Mouse (Mus musculus) right cerebral cortex, postnatal 25 days (tissue): ENCODE results near the gene Adprh.

Source experiments
- DNase-seq: peaks from one replicate; pipeline ENCODE4 v3.0.0; 2022

Adprh gene

GRCm38 (mm10) chr16:38439190-38439589, 13.3 kb downstream of the Adprh start:
- DNase-seq: no peak

GRCm38 (mm10) chr16:38434295-38434795, 18.2 kb downstream of the Adprh start:
- DNase-seq: no peak

GRCm38 (mm10) chr16:38433514-38433913, 19.0 kb downstream of the Adprh start:
- DNase-seq: no peak

- DNase-seq: no peak
These were observed 19.7 kb downstream of the Adprh start, which contains the start of gene Pla1a for GRCm38 (mm10) chr16:38432498-38433425. Pla1a (minus strand) TSS chr16:38433145.

GRCm38 (mm10) chr16:38431446-38432185, 20.9 kb downstream of the Adprh start:
- no peak for DNase-seq

- no peak for DNase-seq
These were observed 26.7 kb downstream of the Adprh start for GRCm38 (mm10) chr16:38425799-38426198.

- no peak for DNase-seq
These were observed 27.1 kb downstream of the Adprh start for GRCm38 (mm10) chr16:38425374-38425773.

GRCm38 (mm10) chr16:38414953-38415352, 37.5 kb downstream of the Adprh start:
- DNase-seq: no peak

GRCm38 (mm10) chr16:38408416-38408815, 44.1 kb downstream of the Adprh start:
- DNase-seq: no peak

- no peak for DNase-seq
These were observed 44.9 kb downstream of the Adprh start for GRCm38 (mm10) chr16:38407584-38407983.

GRCm38 (mm10) chr16:38406708-38407107, 45.8 kb downstream of the Adprh start:
- no peak for DNase-seq

GRCm38 (mm10) chr16:38406293-38406692, 46.2 kb downstream of the Adprh start:
- no peak for DNase-seq

- no peak for DNase-seq
These were observed 48.9 kb downstream of the Adprh start for GRCm38 (mm10) chr16:38403639-38404038.

- no peak for DNase-seq
These were observed 51.0 kb downstream of the Adprh start for GRCm38 (mm10) chr16:38401468-38401867.

GRCm38 (mm10) chr16:38400311-38400960, 52.1 kb downstream of the Adprh start:
- no peak for DNase-seq

GRCm38 (mm10) chr16:38399531-38400231, 52.8 kb downstream of the Adprh start:
- DNase-seq: peak; percentile 27

GRCm38 (mm10) chr16:38399076-38399475, 53.4 kb downstream of the Adprh start:
- DNase-seq: no peak

- DNase-seq: no peak
These were observed 54.2 kb downstream of the Adprh start for GRCm38 (mm10) chr16:38398266-38398665.

- no peak for DNase-seq
These were observed 56.3 kb downstream of the Adprh start for GRCm38 (mm10) chr16:38396155-38396554.

- no peak for DNase-seq
These were observed 57.3 kb downstream of the Adprh start for GRCm38 (mm10) chr16:38395060-38395730.

- DNase-seq: no peak
These were observed 58.3 kb downstream of the Adprh start for GRCm38 (mm10) chr16:38394191-38394618.
